Comparison of ENCODE assay signal across 9 mouse cellular contexts in genomic region chr9:65142399-65142798, GRCm38 (mm10). TPM values are rescaled to one million over a fixed set of nuclear protein-coding genes. Genes with fewer than 3 reads are reported as not detected.
DNase-seq lines count a peak whose midpoint lies in the region; ATAC-seq and TF ChIP-seq lines count a peak whose summit lies in the region.
"Had no signal": no experiment of that assay in that cellular context is flagged by ENCODE, and none has a peak within 500 bp of the region (broad histone marks: within the 10 kb centered on the region; RNA-seq: fewer than 3 reads in every experiment).

No protein-coding gene starts in this region.

- WGBS in embryonic facial prominence, embryonic 14.5 days, result 2% methylated on average over 8 of the region's 8 CpGs
- 6% methylated on average over 8 of the region's 8 CpGs for WGBS in intestine, postnatal 0 days
- 0% methylated on average over 8 of the region's 8 CpGs for WGBS in neural tube, embryonic 13.5 days

- H3K36me3 ChIP-seq in embryonic facial prominence, embryonic 14.5 days (ENCODE audit: control insufficient read depth, insufficient read depth, low read length), result no peaks in the 10 kb centered on the region; the same call in 1 of the 2 replicates
- no peaks in the 10 kb centered on the region for H3K36me3 ChIP-seq in intestine, postnatal 0 days (ENCODE audit: control insufficient read depth, insufficient read depth)
- peaks cover 30% of the 10 kb centered on the region for H3K36me3 ChIP-seq in neural tube, embryonic 13.5 days

- no peaks in the 10 kb centered on the region for H3K27me3 ChIP-seq in embryonic facial prominence, embryonic 14.5 days (replicated peaks; ENCODE audit: control insufficient read depth, insufficient read depth, low read length)
- H3K27me3 ChIP-seq in intestine, postnatal 0 days (replicated peaks; ENCODE audit: control insufficient read depth, insufficient read depth, low read length), result peaks cover 24% of the 10 kb centered on the region
- H3K27me3 ChIP-seq in neural tube, embryonic 13.5 days, result no peaks in the 10 kb centered on the region

- H3K4me1 ChIP-seq in embryonic facial prominence, embryonic 14.5 days (ENCODE audit: control insufficient read depth, insufficient read depth, low read length), result peaks cover 5% of the 10 kb centered on the region; the same call in 1 of the 2 replicates
- no peaks in the 10 kb centered on the region for H3K4me1 ChIP-seq in intestine, postnatal 0 days (replicated peaks; ENCODE audit: control insufficient read depth, insufficient read depth, low read length)
- H3K4me1 ChIP-seq in neural tube, embryonic 13.5 days (replicated peaks), result peaks cover 61% of the 10 kb centered on the region

- H3K4me3 ChIP-seq in layer of hippocampus, adult 2 months, result peak overlapping the region; percentile 81
- peak overlapping the region; percentile 74 for H3K4me3 ChIP-seq in embryonic facial prominence, embryonic 14.5 days (ENCODE audit: low read depth, low read length)
- H3K4me3 ChIP-seq in intestine, postnatal 0 days (ENCODE audit: low read depth, low read length), result peak overlapping the region; percentile 68
- peak overlapping the region; percentile 90 for H3K4me3 ChIP-seq in neural tube, embryonic 13.5 days

- H3K27ac ChIP-seq in layer of hippocampus, adult 2 months, result no peak overlapping the region
- H3K27ac ChIP-seq in embryonic facial prominence, embryonic 14.5 days (replicated peaks; ENCODE audit: low read depth, low read length), result 0 out of 2 replicates have a peak overlapping the region, but pooled peaks have one; percentile 7
- H3K27ac ChIP-seq in intestine, postnatal 0 days (ENCODE audit: low read depth, low read length), result no peak overlapping the region
- H3K27ac ChIP-seq in neural tube, embryonic 13.5 days (replicated peaks), result peak overlapping the region; percentile 98
- H3K27ac ChIP-seq: macrophage had no signal

- no peak for TF ChIP-seq CTCF in layer of hippocampus, adult 2 months (conservative IDR thresholded peaks at IDR 0.05)
- no peak for TF ChIP-seq CTCF in intestine, postnatal 0 days (IDR thresholded peaks at IDR 0.05; ENCODE audit: low read depth)

- H3K9ac ChIP-seq in embryonic facial prominence, embryonic 14.5 days (ENCODE audit: low read depth, low read length), result peak overlapping the region; percentile 82
- no peak overlapping the region for H3K9ac ChIP-seq in intestine, postnatal 0 days (ENCODE audit: low read depth, low read length)
- H3K9ac ChIP-seq in neural tube, embryonic 13.5 days, result peak overlapping the region; percentile 92

- no peak for DNase-seq in layer of hippocampus, adult 2 months (ENCODE audit: low spot score in 2 of 2)
- DNase-seq in layer of hippocampus, postnatal 14 days (ENCODE audit: low spot score in 2 of 2), result no peak
- no peak for DNase-seq in embryonic facial prominence, embryonic 14.5 days (ENCODE audit: low spot score)
- DNase-seq in spleen, postnatal 36 days (ENCODE audit: low spot score in 2 of 2), result no peak

- ATAC-seq in embryonic facial prominence, embryonic 14.5 days (ENCODE audit: low read depth), result no peak
- no peak for ATAC-seq in intestine, postnatal 0 days
- 0 out of 2 replicates have a peak, but pooled peaks have one; percentile 33 for ATAC-seq in neural tube, embryonic 13.5 days (ENCODE audit: low read depth)
- ATAC-seq in granulocyte monocyte progenitor cell, adult 5-6 weeks (replicated peaks; ENCODE audit: poor library complexity, severe bottlenecking), result no peak
- ATAC-seq in inflammation-experienced regulatory T-cells, adult 6 months, result no peak

- H3K4me2 ChIP-seq in embryonic facial prominence, embryonic 14.5 days (ENCODE audit: low read depth, low read length), result peak overlapping the region; percentile 94
- peak overlapping the region; percentile 89 for H3K4me2 ChIP-seq in intestine, postnatal 0 days (replicated peaks; ENCODE audit: low read depth)
- H3K4me2 ChIP-seq in neural tube, embryonic 13.5 days, result peak overlapping the region; percentile 87

- H3K9me3 ChIP-seq in embryonic facial prominence, embryonic 14.5 days (ENCODE audit: control insufficient read depth, low read length), result no peaks in the 10 kb centered on the region
- H3K9me3 ChIP-seq in intestine, postnatal 0 days (ENCODE audit: control insufficient read depth), result no peaks in the 10 kb centered on the region
- no peaks in the 10 kb centered on the region for H3K9me3 ChIP-seq in neural tube, embryonic 13.5 days

RNA-seq across cellular contexts. Expression of gene Igdcc3, which starts 1.4 kb away (rescaled TPM):
- total RNA-seq in layer of hippocampus, adult 2 months (2021), result 1 to 10 TPM; 3.5 to 4.9 TPM
- 1 to 10 TPM; 5.3 to 6.1 TPM for total RNA-seq in layer of hippocampus, postnatal 14 days (2021)
- polyA plus RNA-seq in embryonic facial prominence, embryonic 14.5 days (2014; fragmentation: Nextera tagmentation; extraction: Ambion mirVana), result 1.1 and 1.4 TPM in 2 replicates
- 0.22 TPM in 2 replicates for polyA plus RNA-seq in intestine, postnatal 0 days (2015; fragmentation: Nextera tagmentation; extraction: Ambion mirVana)
- polyA plus RNA-seq in neural tube, embryonic 13.5 days (2015; fragmentation: Nextera tagmentation; extraction: Ambion mirVana), result 12.3 and 12.9 TPM in 2 replicates
- not detected in 2 replicates for total RNA-seq in granulocyte monocyte progenitor cell, adult 5-6 weeks (2014; fragmentation: Nextera tagmentation)
- total RNA-seq in granulocyte monocyte progenitor cell, adult 5-6 weeks (2017), result not detected in 2 replicates
- polyA plus RNA-seq in inflammation-experienced regulatory T-cells, adult 6 months (2017; shearing (Covaris generic)), result not detected
- polyA plus RNA-seq: macrophage had no signal

RNA-seq across cellular contexts. Expression of gene Igdcc4, which starts 41.1 kb away (rescaled TPM):
- 10 to 100 TPM; 34.7 to 38.8 TPM for total RNA-seq in layer of hippocampus, adult 2 months (2021)
- 10 to 100 TPM; 26.1 to 30.4 TPM for total RNA-seq in layer of hippocampus, postnatal 14 days (2021)
- 55.6 and 58.5 TPM in 2 replicates for polyA plus RNA-seq in embryonic facial prominence, embryonic 14.5 days (2014; fragmentation: Nextera tagmentation; extraction: Ambion mirVana)
- polyA plus RNA-seq in intestine, postnatal 0 days (2015; fragmentation: Nextera tagmentation; extraction: Ambion mirVana), result 4.1 and 4.5 TPM in 2 replicates
- polyA plus RNA-seq in neural tube, embryonic 13.5 days (2015; fragmentation: Nextera tagmentation; extraction: Ambion mirVana), result 8.9 and 10.3 TPM in 2 replicates
- total RNA-seq in granulocyte monocyte progenitor cell, adult 5-6 weeks (2014; fragmentation: Nextera tagmentation), result 0.38 TPM in 1 of 2 replicates, not detected in the other
- total RNA-seq in granulocyte monocyte progenitor cell, adult 5-6 weeks (2017), result 0.15 and 0.17 TPM in 2 replicates
- under 1 TPM in 2 of 3 experiments, not detected in 1; 0.24 to 0.28 TPM for polyA plus RNA-seq in inflammation-experienced regulatory T-cells, adult 6 months (2017; shearing (Covaris generic))

RNA-seq across cellular contexts. Expression of gene Parp16, which starts 52.8 kb away (rescaled TPM):
- total RNA-seq in layer of hippocampus, adult 2 months (2021), result 1 to 10 TPM; 5.0 to 5.1 TPM
- total RNA-seq in layer of hippocampus, postnatal 14 days (2021), result 1 to 10 TPM; 4.1 TPM
- polyA plus RNA-seq in embryonic facial prominence, embryonic 14.5 days (2014; fragmentation: Nextera tagmentation; extraction: Ambion mirVana), result 6.9 and 7.2 TPM in 2 replicates
- 9.9 and 10.5 TPM in 2 replicates for polyA plus RNA-seq in intestine, postnatal 0 days (2015; fragmentation: Nextera tagmentation; extraction: Ambion mirVana)
- 5.4 and 6.8 TPM in 2 replicates for polyA plus RNA-seq in neural tube, embryonic 13.5 days (2015; fragmentation: Nextera tagmentation; extraction: Ambion mirVana)
- 2.1 and 8.0 TPM in 2 replicates for total RNA-seq in granulocyte monocyte progenitor cell, adult 5-6 weeks (2014; fragmentation: Nextera tagmentation)
- total RNA-seq in granulocyte monocyte progenitor cell, adult 5-6 weeks (2017), result 1.4 and 2.2 TPM in 2 replicates
- polyA plus RNA-seq in inflammation-experienced regulatory T-cells, adult 6 months (2017; shearing (Covaris generic)), result 1 to 10 TPM; 5.4 to 8.0 (median 5.8) TPM

Comparison
In these comparisons a context has a peak if more than half of its experiments do, and no peak if none do; other contexts are left out.
1. H3K27ac ChIP-seq: peak in embryonic facial prominence, embryonic 14.5 days (single experiment) and neural tube, embryonic 13.5 days (single experiment); none in layer of hippocampus, adult 2 months (single experiment) and intestine, postnatal 0 days (single experiment).
2. Peak in every context shown above with its lines, with median percentiles within 50 percentile points of each other: H3K4me3 ChIP-seq and H3K4me2 ChIP-seq.